Mouse (Mus musculus): Measurements from ENCODE around the gene Ttll6. TPM values are rescaled to one million over a fixed set of nuclear protein-coding genes. Genes with fewer than 3 reads are reported as not detected.

Ttll6 gene
- total RNA-seq, 2 experiments from 2014 or later = not detected

- DNase-seq (ENCODE audit: low spot score in 2 of 2) = no peak
Measured at GRCm38 (mm10) chr11:96194401-96194710, 60.8 kb downstream of the Ttll6 start.

GRCm38 (mm10) chr11:96194961-96195640, 61.5 kb downstream of the Ttll6 start:
- DNase-seq (ENCODE audit: low spot score in 2 of 2) = no peak

GRCm38 (mm10) chr11:96195769-96196280, 62.2 kb downstream of the Ttll6 start:
- no peak for DNase-seq (ENCODE audit: low spot score in 2 of 2)

DNA sequence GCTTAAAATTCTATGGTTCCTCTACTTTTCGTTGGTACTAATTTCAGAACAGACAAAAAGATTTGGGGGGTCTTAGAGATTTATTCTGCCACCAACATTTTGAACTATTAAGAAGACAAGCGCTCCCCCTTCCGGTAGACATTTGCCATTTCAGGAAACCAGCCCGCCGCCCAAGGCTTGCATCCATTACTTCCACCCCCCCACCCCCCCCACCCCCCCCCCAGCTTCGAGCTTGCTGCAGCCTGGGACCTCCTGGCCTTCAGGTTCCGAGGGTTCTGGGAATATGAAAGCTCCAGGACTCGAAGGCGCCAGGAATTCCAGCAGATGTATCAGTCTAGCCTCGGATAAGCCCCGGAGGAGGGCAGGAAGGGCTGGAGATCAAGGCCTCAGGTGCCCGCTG, 65.1 kb downstream of the Ttll6 start:
- DNase-seq (ENCODE audit: low spot score in 2 of 2) = peak in 1 of 2 experiments; percentile 15

- DNase-seq (ENCODE audit: low spot score in 2 of 2) = no peak
Measured at GRCm38 (mm10) chr11:96199181-96200086, 65.8 kb downstream of the Ttll6 start.

DNA sequence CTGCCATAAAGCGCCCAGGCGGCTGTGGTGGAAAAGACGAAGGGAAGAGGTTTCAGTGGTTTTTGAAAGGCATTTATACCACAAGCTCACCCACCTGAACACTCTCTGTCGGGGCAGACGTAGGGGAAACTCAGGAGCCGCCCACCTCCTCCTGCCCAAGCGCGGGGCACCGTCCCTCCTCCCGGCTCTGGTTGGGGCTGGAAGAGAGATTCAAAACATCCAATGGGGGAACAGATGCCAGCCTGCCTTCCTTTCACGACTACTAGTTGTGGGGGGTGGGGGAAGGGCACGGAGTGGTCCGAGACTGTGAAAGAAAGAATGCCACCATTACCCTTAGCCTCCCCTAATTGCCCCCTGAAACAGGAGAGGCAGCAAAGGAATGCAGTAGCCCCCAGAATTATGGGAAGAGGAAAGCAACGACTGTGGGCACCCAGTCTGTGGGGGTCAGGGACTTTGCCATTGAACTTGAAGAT, 66.6 kb downstream of the Ttll6 start:
- DNase-seq (ENCODE audit: low spot score in 2 of 2) = no peak

- no peak for DNase-seq (ENCODE audit: low spot score in 2 of 2)
Measured at GRCm38 (mm10) chr11:96201741-96202140, 68.2 kb downstream of the Ttll6 start.

- DNase-seq (ENCODE audit: low spot score in 2 of 2) = no peak
Measured at GRCm38 (mm10) chr11:96202401-96203081, 69.0 kb downstream of the Ttll6 start.

GRCm38 (mm10) chr11:96203182-96203788, 69.7 kb downstream of the Ttll6 start:
- no peak for DNase-seq (ENCODE audit: low spot score in 2 of 2)

DNA sequence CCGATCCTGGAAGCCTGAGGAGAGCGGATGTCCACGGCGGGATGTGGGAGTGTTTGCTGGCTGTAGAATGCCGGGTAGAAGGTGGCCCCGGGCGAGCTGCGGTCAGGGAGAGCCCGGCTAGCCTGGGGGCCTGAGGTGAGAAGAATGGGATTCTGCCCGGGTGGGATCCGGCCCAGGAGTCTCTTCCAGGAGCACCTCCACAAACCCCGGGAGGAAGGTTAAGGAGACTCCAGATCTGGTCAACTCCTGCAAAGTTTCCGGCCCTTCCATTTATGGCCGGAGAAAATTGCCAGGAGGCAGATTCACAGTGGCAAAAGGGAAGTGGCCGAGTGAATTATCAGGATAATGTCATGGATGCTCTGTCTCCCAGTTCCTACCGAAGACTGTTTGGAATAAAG, 70.2 kb downstream of the Ttll6 start:
- no peak for DNase-seq (ENCODE audit: low spot score in 2 of 2)

DNA sequence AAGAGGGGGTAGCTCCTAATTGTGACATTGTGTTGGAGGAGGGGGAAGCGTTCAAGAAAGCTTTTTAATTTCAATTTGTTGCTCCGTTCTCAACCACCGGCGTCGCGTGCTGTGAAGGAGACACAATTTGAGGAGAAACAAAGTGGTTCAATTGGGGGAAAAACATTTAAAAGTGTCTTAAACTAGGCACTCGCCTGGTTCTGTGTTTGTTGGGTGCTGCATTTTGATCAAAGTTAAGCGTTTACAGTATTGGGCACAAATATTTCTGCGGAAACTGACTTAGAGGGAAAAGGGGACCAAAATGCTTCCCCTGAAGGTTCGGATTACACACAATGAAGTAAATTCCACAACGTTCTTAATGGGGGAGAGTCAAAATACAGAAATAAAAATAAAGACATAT, 70.8 kb downstream of the Ttll6 start:
- no peak for DNase-seq (ENCODE audit: low spot score in 2 of 2)

GRCm38 (mm10) chr11:96205426-96206131, 72.0 kb downstream of the Ttll6 start:
- DNase-seq (ENCODE audit: low spot score in 2 of 2) = no peak

Other genes with a start within 250 kb of the Ttll6 start
- not detected for gene B4galnt2, start 218.9 kb upstream of the Ttll6 start, total RNA-seq (2021)
- under 1 TPM; 0.22 to 0.53 TPM for gene Igf2bp1, start 127.8 kb upstream of the Ttll6 start, total RNA-seq (2021)
- not detected for gene Gip, start 109.2 kb upstream of the Ttll6 start, total RNA-seq (2021)
- gene Snf8, start 98.9 kb upstream of the Ttll6 start, total RNA-seq (2021) = 10 to 100 TPM; 81.1 to 87.0 TPM
- 10 to 100 TPM; 49.3 to 57.7 TPM for gene Ube2z, start 68.4 kb upstream of the Ttll6 start, total RNA-seq (2021)
- 100 to 1,000 TPM; 228 to 281 TPM for gene Atp5g1, start 58.1 kb upstream of the Ttll6 start, total RNA-seq (2021)
- gene Calcoco2, start 21.8 kb upstream of the Ttll6 start, total RNA-seq (2021) = not detected
- not detected for gene Hoxb13, start 60.5 kb downstream of the Ttll6 start, total RNA-seq (2021)
- gene Hoxb9, start 137.7 kb downstream of the Ttll6 start, total RNA-seq (2021) = 100 to 1,000 TPM; 294 to 445 TPM
- gene Hoxb8, start 148.1 kb downstream of the Ttll6 start, total RNA-seq (2021) = 100 to 1,000 TPM in 1 of 2 experiments, 10 to 100 TPM in 1; 54.8 to 119 TPM
- gene Hoxb7, start 152.8 kb downstream of the Ttll6 start, total RNA-seq (2021) = 10 to 100 TPM; 33.5 to 59.0 TPM
- gene Hoxb6, start 158.7 kb downstream of the Ttll6 start, total RNA-seq (2021) = 10 to 100 TPM; 37.0 to 68.1 TPM
- gene Hoxb5, start 169.6 kb downstream of the Ttll6 start, total RNA-seq (2021) = 10 to 100 TPM; 11.6 to 27.3 TPM
- 10 to 100 TPM; 16.3 to 22.1 TPM for gene Hoxb4, start 184.5 kb downstream of the Ttll6 start, total RNA-seq (2021)
- gene Hoxb3, start 189.5 kb downstream of the Ttll6 start, total RNA-seq (2021) = 10 to 100 TPM; 17.2 to 20.7 TPM
- 10 to 100 TPM; 17.1 to 21.5 TPM for gene Hoxb2, start 216.7 kb downstream of the Ttll6 start, total RNA-seq (2021)
- gene Hoxb1, start 232.0 kb downstream of the Ttll6 start, total RNA-seq (2021) = not detected